Mouse (Mus musculus) G1E (cell line): ENCODE data around the gene Oat.

ENCODE experiments used
- CTCF ChIP-seq: IDR thresholded peaks from 2 replicates; pipeline ENCODE4 v1.5.1; 2012; ENCODE audit warnings: low read depth, low read length, inconsistent platforms, mixed read lengths
- GATA1 ChIP-seq: IDR thresholded peaks from 2 replicates; pipeline ENCODE4 v1.6.1; 2012; ENCODE audit warnings: borderline replicate concordance, low read length, inconsistent platforms, mixed read lengths
- POLR2AphosphoS5 ChIP-seq: IDR thresholded peaks from 2 replicates; pipeline ENCODE4 v1.6.1; 2012; ENCODE audit warnings: low read depth, low read length, inconsistent platforms; ENCODE audit not compliant: insufficient replicate concordance
- TAL1 ChIP-seq: conservative IDR thresholded peaks from 2 replicates; pipeline ENCODE4 v1.6.1; 2012; ENCODE audit warnings: low read depth, low read length, inconsistent platforms, mixed read lengths

DNA sequence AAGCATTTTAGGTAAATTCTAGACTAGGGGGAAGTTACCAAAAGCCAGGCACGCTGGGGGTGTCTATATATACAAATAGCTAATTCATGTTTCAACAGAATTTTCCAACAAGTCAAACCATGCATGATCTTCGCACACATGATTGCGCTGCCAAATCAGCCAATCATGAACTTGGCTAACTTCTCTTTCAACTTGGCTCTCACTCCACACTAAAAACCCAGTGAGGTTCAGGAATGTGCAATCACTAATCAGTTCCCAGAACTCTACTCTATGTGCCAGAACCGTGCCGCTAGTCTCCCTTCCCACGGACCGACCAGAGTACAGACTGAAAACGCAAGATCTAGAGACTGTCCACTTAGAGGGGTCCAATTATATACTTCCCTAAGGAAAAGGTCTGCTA, 4.7 kb downstream of the Oat start:
- TF ChIP-seq CTCF (no peak), TAL1 (no peak), POLR2AphosphoS5 (no peak), GATA1 (no peak)
